Mouse (Mus musculus) spleen, postnatal 14 days (tissue): ENCODE data around the gene Igfbp2.

Experiments
- DNase-seq, 2 experiments: peaks; one replicate each; pipeline ENCODE4 v3.0.0; 2021 to 2022; ENCODE audit warnings: low spot score in 2 of 2

Igfbp2 gene

DNA sequence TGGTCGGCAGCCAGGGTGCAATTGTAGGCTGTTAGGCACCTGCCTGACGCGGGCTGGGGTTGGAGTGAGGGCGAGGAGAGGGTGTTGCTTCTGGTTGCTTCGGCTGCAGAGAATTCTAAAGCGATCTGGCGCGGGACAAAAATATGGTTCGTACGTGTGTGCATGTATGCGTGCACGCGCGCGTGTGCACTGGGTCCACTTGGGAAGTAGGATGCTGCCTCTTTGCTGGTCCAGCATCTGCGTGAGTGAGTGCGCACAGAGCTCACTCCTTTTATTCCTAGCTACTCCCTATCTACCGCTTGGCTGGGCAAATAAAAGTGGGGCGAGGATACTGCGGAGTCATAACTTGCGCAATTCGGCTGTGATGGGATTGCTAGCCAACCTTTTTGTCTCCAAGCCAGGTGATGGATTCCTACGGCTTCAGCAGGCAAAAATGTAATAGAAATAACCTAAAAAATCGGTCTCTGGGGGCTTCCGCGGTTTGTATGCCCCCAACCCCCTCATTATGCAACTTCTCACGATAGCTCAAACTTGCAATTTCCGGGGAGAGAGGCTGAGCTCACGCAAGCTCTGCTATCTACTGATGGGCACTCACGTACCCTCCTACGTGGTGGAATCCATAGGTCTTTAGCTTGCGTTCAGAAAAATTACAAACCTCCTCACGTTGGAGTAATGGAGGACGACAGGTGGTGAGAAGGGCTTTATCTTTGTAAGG, 47.6 kb downstream of the Igfbp2 start:
- no peak for DNase-seq

DNA sequence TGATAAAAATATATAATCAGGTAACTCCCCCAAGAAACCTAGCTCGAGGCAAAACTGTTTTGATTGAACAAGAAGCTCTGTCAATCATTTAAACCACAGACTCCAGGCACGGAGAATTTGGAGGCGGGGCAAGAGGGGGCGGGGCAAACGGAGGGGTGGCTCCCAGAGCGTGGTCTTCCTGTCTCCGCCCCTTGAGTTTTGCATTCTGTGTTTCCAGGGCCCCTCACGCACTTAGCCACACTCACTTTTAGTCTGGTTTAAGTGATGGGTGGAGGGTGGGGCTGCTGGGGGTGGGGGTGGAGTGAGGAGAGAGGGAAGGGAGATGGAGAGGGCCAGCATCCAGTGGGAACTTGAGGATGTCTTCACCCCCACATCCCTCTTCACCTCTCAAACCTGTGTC, 48.2 kb downstream of the Igfbp2 start:
- no peak for DNase-seq

DNA sequence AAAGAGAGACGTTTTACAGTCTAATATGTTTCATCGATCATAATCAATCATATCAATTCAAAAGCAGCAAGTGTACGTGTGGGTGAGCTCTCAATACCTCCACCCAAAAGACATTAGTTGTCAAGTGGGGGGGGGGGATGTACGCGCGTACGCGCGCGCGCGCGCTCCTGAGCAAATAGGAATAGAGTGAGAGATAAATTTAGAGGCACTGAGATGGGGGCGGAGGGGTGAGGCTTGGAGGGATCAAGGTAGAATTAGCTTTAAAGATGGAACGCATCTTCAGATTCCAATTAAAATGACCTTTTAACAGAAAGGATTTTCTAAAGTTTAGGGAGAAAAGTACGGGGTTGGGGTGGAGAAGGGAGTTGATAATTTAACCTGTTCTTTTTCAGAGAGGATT, 48.8 kb downstream of the Igfbp2 start:
- no peak for DNase-seq

DNA sequence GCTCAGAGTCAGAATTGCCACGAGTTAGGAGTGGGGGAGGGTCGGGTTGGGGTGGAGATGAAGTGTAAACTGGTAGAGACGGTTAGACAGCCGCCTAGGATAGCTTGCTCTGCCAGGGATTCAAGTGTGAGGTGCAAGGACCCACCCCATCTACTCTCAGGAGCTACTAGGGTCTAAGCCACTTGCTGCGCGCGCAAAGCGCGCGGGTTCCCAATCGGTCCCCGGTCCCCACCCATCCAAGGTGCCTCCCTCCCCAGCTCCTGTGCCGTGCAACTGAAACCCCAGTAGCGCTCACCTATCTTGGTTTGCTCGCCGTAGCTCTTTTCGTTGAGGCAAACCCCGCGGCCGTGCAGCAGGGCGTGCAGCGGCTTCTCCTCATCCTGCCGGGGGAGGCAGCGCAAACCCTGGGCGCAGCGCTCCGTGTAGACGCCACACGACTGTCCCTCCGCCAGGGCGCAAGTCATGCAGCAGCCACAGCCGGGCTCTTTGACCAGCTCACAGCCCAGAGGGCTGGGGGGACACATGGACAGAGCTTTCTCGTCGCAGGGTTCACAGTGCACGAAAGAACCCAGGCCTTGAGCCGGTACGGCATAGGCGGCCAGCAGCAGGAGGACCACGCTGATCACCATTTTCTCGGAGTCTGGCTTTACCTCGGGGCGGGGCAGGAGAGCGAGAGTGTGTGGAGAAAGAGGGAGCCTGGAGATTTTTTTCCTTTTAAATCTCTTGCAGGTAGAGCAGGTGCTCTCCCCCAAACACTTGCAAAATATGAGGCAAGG, 49.4 kb downstream of the Igfbp2 start:
- no peak for DNase-seq

GRCm38 (mm10) chr1:72874287-72875211, 50.2 kb downstream of the Igfbp2 start, which contains the start of gene Igfbp5:
TSS of gene Igfbp5 (minus strand) at chr1:72874884.
- DNase-seq: no peak

DNA sequence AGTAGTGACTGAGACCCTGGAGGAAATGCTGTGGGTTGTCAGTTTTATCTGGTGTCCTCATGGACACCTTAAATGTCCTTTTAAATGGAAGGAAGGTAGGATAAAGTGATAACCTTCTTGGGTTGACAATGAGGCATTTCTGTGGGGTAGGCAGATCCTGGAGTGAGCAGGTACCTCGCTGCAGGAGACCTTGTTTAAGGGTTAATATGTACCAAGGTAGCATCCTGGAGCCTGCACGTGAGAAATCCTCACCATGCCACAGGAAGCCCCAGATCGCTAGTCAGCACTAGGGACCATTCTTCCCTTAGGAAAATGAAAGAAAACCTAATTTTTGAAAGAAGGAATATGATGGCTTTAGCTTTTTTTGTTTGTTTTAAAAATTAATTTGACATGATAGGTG, 51.4 kb downstream of the Igfbp2 start:
- no peak for DNase-seq

GRCm38 (mm10) chr1:72876111-72876510, 51.8 kb downstream of the Igfbp2 start:
- no peak for DNase-seq

DNA sequence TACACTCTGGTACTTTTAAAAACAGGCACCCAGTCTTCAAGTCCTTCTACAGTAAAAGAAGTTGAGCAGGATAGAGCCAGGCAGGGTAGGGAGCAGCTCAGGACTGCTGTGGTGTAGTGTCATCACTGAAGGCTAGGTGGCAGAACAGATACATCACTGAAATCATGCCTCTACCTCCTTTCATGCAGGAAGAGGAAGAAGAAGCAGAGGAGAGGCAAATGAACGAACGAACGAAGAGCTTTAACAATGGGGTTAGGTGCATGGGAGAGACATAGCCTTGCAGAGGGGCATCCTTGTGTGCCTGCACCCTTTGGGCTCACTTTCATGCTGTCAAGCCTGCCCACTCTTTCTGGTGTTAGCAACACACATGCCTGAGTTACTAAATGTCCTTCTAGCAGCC, 53.6 kb downstream of the Igfbp2 start:
- no peak for DNase-seq

DNA sequence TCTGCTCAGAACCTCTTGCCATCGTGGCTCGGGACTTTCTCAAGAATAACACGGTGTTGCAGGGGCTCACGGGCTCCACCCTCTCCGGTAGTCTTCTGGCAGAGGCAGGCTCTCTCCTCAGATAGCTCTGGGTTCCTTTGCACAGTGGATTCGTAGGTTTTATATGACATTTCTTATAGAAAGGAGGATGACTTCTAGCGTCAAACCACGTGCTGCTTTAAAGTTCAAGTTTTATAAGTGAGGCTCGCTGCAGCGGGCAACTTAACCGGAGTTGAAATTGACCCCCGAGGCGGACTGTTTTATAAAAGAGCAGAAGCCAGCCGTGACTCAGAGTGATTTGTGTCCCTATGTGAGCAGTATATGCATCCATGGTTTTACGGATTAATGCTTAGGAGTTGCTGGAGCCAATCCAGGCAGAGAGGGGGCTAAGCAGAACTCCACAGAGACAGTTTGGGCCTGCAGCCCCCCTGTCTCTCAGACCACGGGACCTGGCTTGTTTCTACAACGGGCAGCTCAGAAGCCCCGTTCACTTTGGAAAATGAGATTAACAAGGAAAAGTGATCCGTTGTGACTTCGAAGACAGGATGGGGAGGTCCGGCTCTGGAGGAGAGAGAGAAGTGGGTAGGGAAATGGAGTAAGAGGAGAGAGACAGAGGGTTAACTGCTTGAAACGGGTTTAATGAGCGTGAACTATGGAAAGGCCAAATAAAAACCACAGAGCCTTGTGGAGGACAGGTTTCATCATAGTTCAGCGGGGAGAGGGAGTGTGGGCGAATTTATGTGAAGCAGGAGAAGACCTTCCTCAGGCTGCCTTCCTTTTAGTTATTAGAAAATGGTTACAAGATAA, 54.4 kb downstream of the Igfbp2 start:
- no peak for DNase-seq

DNA sequence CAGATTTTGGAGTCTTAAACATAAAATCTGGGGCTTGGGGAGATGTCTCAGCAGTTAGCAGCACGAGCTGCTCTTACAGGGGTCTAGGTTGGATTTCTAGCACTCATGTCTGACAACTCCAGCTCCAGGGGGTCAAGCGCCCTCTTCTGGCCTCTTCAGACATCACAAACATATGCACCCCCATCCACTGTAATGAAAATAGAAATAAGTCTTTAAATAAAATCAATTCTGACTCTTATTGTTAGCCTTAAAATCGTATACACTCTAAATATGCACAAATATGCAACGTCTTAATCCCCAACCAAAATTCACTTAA, 55.0 kb downstream of the Igfbp2 start:
- DNase-seq: no peak

GRCm38 (mm10) chr1:72885111-72885818, 61.0 kb downstream of the Igfbp2 start:
- DNase-seq: no peak

- DNase-seq: no peak
These were observed 61.5 kb downstream of the Igfbp2 start for GRCm38 (mm10) chr1:72885819-72886169.

GRCm38 (mm10) chr1:72887910-72888309, 63.6 kb downstream of the Igfbp2 start:
- DNase-seq: no peak

DNA sequence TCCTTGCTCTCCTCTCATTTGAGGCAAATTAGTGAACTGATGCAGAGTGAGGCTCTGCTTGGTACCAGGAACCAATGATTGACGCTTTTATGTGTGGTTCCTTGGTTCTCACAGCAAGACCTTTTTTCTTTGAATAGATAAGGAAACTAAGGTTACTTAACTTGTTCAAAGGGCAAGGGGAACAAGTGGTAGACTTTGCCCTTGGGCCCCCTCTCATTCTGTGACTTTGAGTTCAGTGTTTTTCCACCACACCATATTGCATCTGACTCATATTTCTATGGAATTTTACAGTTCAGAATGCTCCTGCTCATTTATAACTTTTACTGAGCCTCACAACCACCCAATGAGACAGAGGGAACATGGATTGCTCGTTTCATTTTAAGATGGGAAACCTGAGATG, 71.5 kb downstream of the Igfbp2 start:
- no peak for DNase-seq
